Mouse (Mus musculus): ENCODE measurements around the gene Crtc2.

Gene Crtc2

GRCm38 (mm10) chr3:90253653-90254418, at the start of gene Crtc2:
Crtc2 (plus strand) TSS chr3:90254163.
- DNase-seq (ENCODE audit: low spot score): peak; percentile 90

- DNase-seq (ENCODE audit: low spot score): no peak
Observed at GRCm38 (mm10) chr3:90204582-90204981, 49.4 kb upstream of the Crtc2 start.

- DNase-seq (ENCODE audit: low spot score): no peak
Observed at GRCm38 (mm10) chr3:90208662-90209061, 45.3 kb upstream of the Crtc2 start.

GRCm38 (mm10) chr3:90209908-90210566, 43.9 kb upstream of the Crtc2 start:
- DNase-seq (ENCODE audit: low spot score): no peak

- no peak for DNase-seq (ENCODE audit: low spot score)
Observed at GRCm38 (mm10) chr3:90211475-90212398, 42.2 kb upstream of the Crtc2 start.

GRCm38 (mm10) chr3:90212723-90213122, 41.2 kb upstream of the Crtc2 start:
- no peak for DNase-seq (ENCODE audit: low spot score)

GRCm38 (mm10) chr3:90213377-90213866, 40.5 kb upstream of the Crtc2 start, which contains the start of the genes Rps27 and Rab13:
Rps27 (minus strand) TSS chr3:90213651.
Rab13 (plus strand) TSS chr3:90213695.
- peak; percentile 81 for DNase-seq (ENCODE audit: low spot score)

GRCm38 (mm10) chr3:90213956-90214684, 39.8 kb upstream of the Crtc2 start:
- DNase-seq (ENCODE audit: low spot score): no peak

GRCm38 (mm10) chr3:90215825-90216380, 38.1 kb upstream of the Crtc2 start:
- no peak for DNase-seq (ENCODE audit: low spot score)

GRCm38 (mm10) chr3:90220088-90220487, 33.9 kb upstream of the Crtc2 start:
- DNase-seq (ENCODE audit: low spot score): peak; percentile 54

GRCm38 (mm10) chr3:90220531-90220951, 33.4 kb upstream of the Crtc2 start:
- peak; percentile 85 for DNase-seq (ENCODE audit: low spot score)

- no peak for DNase-seq (ENCODE audit: low spot score)
Observed at GRCm38 (mm10) chr3:90221123-90221522, 32.8 kb upstream of the Crtc2 start.

GRCm38 (mm10) chr3:90222455-90222854, 31.5 kb upstream of the Crtc2 start:
- no peak for DNase-seq (ENCODE audit: low spot score)

- no peak for DNase-seq (ENCODE audit: low spot score)
Observed at GRCm38 (mm10) chr3:90222941-90223340, 31.0 kb upstream of the Crtc2 start.

- no peak for DNase-seq (ENCODE audit: low spot score)
Observed at GRCm38 (mm10) chr3:90224331-90224730, 29.6 kb upstream of the Crtc2 start.

GRCm38 (mm10) chr3:90231075-90231474, 22.9 kb upstream of the Crtc2 start:
- no peak for DNase-seq (ENCODE audit: low spot score)

GRCm38 (mm10) chr3:90231507-90232333, 22.2 kb upstream of the Crtc2 start, which contains the start of gene Jtb:
Jtb (plus strand) TSS chr3:90231597.
- DNase-seq (ENCODE audit: low spot score): peak; percentile 91

GRCm38 (mm10) chr3:90241251-90241650, 12.7 kb upstream of the Crtc2 start:
- no peak for DNase-seq (ENCODE audit: low spot score)

- no peak for DNase-seq (ENCODE audit: low spot score)
Observed at GRCm38 (mm10) chr3:90241669-90242358, 12.1 kb upstream of the Crtc2 start.

Data from testis, postnatal 10 days (tissue).